In genomic region chr1:90207739-90208502, GRCm38 (mm10) we compare ENCODE assay signal across 7 mouse cellular contexts. TPM values are rescaled to one million over a fixed set of nuclear protein-coding genes. Genes with fewer than 3 reads are reported as not detected.
DNase-seq lines count a peak whose midpoint lies in the region; ATAC-seq lines count a peak whose summit lies in the region.

No protein-coding gene starts in this region.

- ATAC-seq in embryonic facial prominence, embryonic 12.5 days (ENCODE audit: insufficient number of reproducible peaks, insufficient read depth, low FRiP score, low TSS enrichment), result no peak
- ATAC-seq in hindbrain, embryonic 11.5 days (ENCODE audit: low FRiP score), result no peak
- ATAC-seq in liver, embryonic 13.5 days (ENCODE audit: low read depth), result no peak

- peaks cover 53% of the 10 kb centered on the region for H3K4me1 ChIP-seq in embryonic facial prominence, embryonic 12.5 days
- H3K4me1 ChIP-seq in hindbrain, embryonic 11.5 days (replicated peaks; ENCODE audit: control insufficient read depth, insufficient read depth, low read length), result peaks cover 9% of the 10 kb centered on the region
- peaks cover 5% of the 10 kb centered on the region; the same call in 1 of the 2 replicates for H3K4me1 ChIP-seq in liver, embryonic 13.5 days (replicated peaks)

- peak overlapping the region; percentile 65; the same call in 1 of the 2 replicates for H3K4me3 ChIP-seq in embryonic facial prominence, embryonic 12.5 days
- no peak overlapping the region for H3K4me3 ChIP-seq in hindbrain, embryonic 11.5 days (ENCODE audit: low read depth, low read length)
- 0 out of 2 replicates have a peak overlapping the region, but pooled peaks have one; percentile 4 for H3K4me3 ChIP-seq in liver, embryonic 13.5 days (replicated peaks)

- no peak overlapping the region for H3K9ac ChIP-seq in embryonic facial prominence, embryonic 12.5 days
- no peak overlapping the region for H3K9ac ChIP-seq in hindbrain, embryonic 11.5 days (ENCODE audit: low read depth, low read length)
- no peak overlapping the region; the same call in 1 of the 2 replicates for H3K9ac ChIP-seq in liver, embryonic 13.5 days

- DNase-seq in ES-CJ7 (ENCODE audit: low read depth, low spot score), result peak; percentile 18
- no peak for DNase-seq in hindbrain, embryonic 11.5 days (ENCODE audit: low spot score)
- DNase-seq in liver, embryonic 13.5 days, result no peak
- no peak for DNase-seq in frontal cortex, postnatal 14 days (ENCODE audit: low spot score in 2 of 2)
- no peak for DNase-seq in frontal cortex, postnatal 25 days (ENCODE audit: low spot score in 2 of 2)
- DNase-seq in embryo, embryonic 11 days, result no peak

- no peaks in the 10 kb centered on the region for H3K9me3 ChIP-seq in embryonic facial prominence, embryonic 12.5 days
- H3K9me3 ChIP-seq in hindbrain, embryonic 11.5 days (ENCODE audit: control insufficient read depth, low read length), result no peaks in the 10 kb centered on the region
- H3K9me3 ChIP-seq in liver, embryonic 13.5 days (replicated peaks), result no peaks in the 10 kb centered on the region

- no peaks in the 10 kb centered on the region for H3K27me3 ChIP-seq in embryonic facial prominence, embryonic 12.5 days
- peaks cover 1% of the 10 kb centered on the region; the same call in 1 of the 2 replicates for H3K27me3 ChIP-seq in hindbrain, embryonic 11.5 days (ENCODE audit: control insufficient read depth, insufficient read depth, low read length)
- H3K27me3 ChIP-seq in liver, embryonic 13.5 days, result peaks cover 52% of the 10 kb centered on the region

- 65% methylated on average over 6 of the region's 6 CpGs for WGBS in embryonic facial prominence, embryonic 12.5 days
- 61% methylated on average over 6 of the region's 6 CpGs for WGBS in hindbrain, embryonic 11.5 days
- 58% methylated on average over 6 of the region's 6 CpGs for WGBS in liver, embryonic 13.5 days (ENCODE audit: insufficient replicate concordance)

- H3K27ac ChIP-seq in embryonic facial prominence, embryonic 12.5 days, result no peak overlapping the region
- no peak overlapping the region for H3K27ac ChIP-seq in hindbrain, embryonic 11.5 days (ENCODE audit: low read depth, low read length)
- no peak overlapping the region for H3K27ac ChIP-seq in liver, embryonic 13.5 days

- peaks cover 12% of the 10 kb centered on the region; the same call in 1 of the 2 replicates for H3K36me3 ChIP-seq in embryonic facial prominence, embryonic 12.5 days
- H3K36me3 ChIP-seq in hindbrain, embryonic 11.5 days (ENCODE audit: control insufficient read depth, insufficient read depth, low read length), result no peaks in the 10 kb centered on the region
- H3K36me3 ChIP-seq in liver, embryonic 13.5 days, result no peaks in the 10 kb centered on the region

- H3K4me2 ChIP-seq in embryonic facial prominence, embryonic 12.5 days (replicated peaks), result peak overlapping the region; percentile 62
- H3K4me2 ChIP-seq in hindbrain, embryonic 11.5 days (replicated peaks; ENCODE audit: low read depth, low read length), result peak overlapping the region; percentile 21
- 0 out of 2 replicates have a peak overlapping the region, but pooled peaks have one; percentile 6 for H3K4me2 ChIP-seq in liver, embryonic 13.5 days

RNA-seq across cellular contexts. Expression of gene Ackr3, which starts 4.1 kb away (rescaled TPM):
- polyA plus RNA-seq in embryonic facial prominence, embryonic 12.5 days (2016; fragmentation: Nextera tagmentation; extraction: Ambion mirVana), result 42.7 and 45.3 TPM in 2 replicates
- 25.7 and 29.6 TPM in 2 replicates for polyA plus RNA-seq in hindbrain, embryonic 11.5 days (2014; fragmentation: Nextera tagmentation; extraction: Ambion mirVana)
- polyA plus RNA-seq in liver, embryonic 13.5 days (2015; fragmentation: Nextera tagmentation; extraction: Ambion mirVana), result 2.8 and 3.5 TPM in 2 replicates

RNA-seq across cellular contexts. Expression of gene Iqca, which starts 54.7 kb away (rescaled TPM):
- 0.17 and 0.51 TPM in 2 replicates for polyA plus RNA-seq in embryonic facial prominence, embryonic 12.5 days (2016; fragmentation: Nextera tagmentation; extraction: Ambion mirVana)
- 1.0 and 1.1 TPM in 2 replicates for polyA plus RNA-seq in hindbrain, embryonic 11.5 days (2014; fragmentation: Nextera tagmentation; extraction: Ambion mirVana)
- polyA plus RNA-seq in liver, embryonic 13.5 days (2015; fragmentation: Nextera tagmentation; extraction: Ambion mirVana), result 0.19 TPM in 1 of 2 replicates, not detected in the other

Comparison
In these comparisons a context has a peak if more than half of its experiments do, and no peak if none do; other contexts are left out.
1. H3K4me2 ChIP-seq: peak in every context shown above with its lines; median percentile 62 in embryonic facial prominence, embryonic 12.5 days; 21 in hindbrain, embryonic 11.5 days; 6 in liver, embryonic 13.5 days.